Mouse (Mus musculus) lung, postnatal 4 days (tissue): ENCODE results near the gene Pde5a.

Source experiments
- DNase-seq, 2 experiments: peaks; one replicate each; pipeline ENCODE4 v3.0.0; 2021

Gene Pde5a

DNA sequence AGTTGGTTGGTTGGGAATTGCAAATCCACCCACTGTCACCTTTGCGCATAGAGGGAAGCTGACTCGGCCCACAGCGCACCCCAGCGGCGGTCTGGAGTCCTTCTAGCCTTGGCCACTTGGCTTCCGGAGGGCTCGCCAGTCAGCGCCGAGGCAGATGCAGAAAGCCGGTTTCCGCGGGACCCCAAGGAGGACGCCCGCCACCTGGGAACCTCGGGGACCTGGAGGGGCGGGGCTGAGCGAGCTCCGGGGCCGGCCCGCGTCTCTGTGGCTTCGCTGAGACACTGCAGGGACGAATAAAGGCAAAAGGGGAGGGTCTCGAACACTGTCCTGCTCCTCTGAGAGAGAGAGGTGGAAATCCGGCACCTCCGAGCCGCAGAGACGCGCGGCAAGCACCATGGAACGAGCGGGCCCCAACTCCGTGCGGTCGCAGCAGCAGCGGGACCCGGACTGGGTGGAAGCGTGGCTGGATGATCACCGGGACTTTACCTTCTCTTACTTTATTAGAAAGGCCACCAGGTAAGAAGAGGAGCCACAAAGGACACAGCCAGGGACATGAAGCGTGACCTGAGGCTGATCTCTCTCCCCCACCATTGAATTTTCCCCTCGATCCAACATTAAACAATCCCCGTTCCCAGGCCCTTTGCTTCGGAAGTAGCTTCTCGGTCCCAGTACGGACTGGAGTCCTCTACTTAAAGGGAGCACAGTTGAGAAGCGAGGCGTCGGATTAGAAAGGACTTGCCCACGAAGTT lies at the start of gene Pde5a:
TSS of gene Pde5a (plus strand) at position 96 of the 749 bp plus-strand sequence.
- DNase-seq = peak; percentile 91 to 92

DNA sequence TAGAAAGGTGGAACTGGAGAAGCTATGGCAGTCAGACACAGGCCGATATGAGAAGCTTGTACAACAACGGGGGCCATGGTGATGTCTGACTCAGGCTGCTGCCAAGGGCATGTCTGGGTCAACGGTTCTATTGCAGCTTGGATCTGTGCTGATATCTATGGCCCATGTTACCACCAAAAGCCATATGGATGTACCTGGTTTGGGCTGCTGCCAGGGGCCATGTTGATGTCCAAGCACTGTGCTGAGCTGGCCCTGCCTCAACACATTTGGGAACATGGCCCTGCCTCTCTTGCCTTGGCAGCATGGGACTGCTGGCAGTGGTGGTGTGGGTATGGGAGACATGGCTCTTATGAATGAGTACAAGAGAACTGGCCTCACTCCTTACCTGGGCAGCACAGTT lies 47.9 kb upstream of the Pde5a start:
- DNase-seq = no peak

DNA sequence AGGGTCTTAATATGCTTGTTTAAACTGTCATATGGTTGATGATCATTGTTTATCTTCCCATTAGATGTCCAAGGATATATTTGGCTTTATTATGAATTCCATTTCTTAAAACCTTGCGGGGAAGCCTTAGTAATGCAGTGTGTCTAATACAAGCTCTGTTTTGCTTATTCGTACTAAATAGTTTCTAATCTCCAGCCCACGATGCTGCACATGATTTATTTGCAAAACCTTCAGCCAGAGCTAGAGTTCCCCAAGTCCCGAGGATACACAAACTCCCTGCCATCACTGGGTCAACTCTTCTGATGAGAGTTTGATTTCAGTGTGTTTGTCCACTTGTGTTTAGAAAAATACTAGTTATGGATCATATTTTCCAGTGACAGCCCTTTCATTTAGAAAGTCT lies 46.4 kb upstream of the Pde5a start:
- no peak for DNase-seq

DNA sequence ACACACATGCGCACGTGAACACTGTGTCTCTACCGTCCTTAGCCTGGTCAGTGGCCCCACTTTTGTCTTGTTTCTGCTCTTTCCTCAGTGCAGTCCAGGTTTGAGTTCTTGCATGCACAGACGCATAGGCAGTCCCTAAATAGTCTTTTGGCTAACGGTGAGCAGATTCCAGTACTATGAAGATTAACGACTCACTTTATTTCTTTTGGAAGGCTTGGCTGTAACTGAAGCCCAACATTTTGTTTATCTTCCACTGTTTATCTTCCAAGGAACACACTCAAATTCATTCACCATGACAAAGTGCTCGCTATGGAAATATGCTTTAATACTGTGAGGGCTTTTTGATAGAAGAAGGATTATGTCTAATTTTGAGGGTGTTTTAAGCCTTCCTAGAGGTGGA lies 43.9 kb upstream of the Pde5a start:
- DNase-seq = no peak

DNA sequence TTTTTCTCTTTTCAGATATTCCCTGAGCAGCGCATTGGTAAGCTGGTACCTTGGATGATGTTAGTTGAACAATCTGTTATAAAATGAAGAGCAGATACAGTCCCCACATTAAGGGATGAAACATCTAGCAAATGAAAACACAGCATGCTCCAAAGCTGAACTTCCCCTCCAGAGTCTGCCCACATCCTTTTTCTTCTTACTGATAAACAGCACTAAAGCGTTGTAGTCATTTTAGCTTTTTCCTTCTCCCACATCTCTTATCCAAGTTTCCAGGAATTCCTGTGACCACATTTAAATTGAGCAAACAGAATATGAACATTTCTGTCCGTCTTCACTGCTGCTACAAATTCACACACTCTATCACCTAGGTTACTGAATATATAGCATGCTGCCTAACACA lies 35.7 kb upstream of the Pde5a start:
- DNase-seq = no peak

DNA sequence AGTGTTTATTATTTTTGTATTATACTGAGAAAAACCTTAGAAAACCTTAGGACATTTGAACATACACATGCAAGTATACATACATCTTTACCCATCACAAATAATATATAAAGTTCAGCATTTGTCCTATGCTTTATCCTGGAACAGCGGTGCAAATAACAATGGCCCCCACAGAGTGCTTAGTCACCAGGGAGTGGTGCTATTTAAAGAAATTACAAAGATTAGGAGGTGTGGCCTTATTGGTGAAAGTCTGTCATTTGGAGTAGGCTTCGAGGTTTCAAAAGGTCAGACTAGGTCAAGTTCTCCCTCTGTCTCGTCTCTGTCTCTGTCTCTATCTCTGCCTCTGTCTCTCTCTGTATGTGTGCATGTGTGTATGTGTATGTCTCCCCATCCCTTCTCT lies 32.9 kb upstream of the Pde5a start:
- DNase-seq = no peak

DNA sequence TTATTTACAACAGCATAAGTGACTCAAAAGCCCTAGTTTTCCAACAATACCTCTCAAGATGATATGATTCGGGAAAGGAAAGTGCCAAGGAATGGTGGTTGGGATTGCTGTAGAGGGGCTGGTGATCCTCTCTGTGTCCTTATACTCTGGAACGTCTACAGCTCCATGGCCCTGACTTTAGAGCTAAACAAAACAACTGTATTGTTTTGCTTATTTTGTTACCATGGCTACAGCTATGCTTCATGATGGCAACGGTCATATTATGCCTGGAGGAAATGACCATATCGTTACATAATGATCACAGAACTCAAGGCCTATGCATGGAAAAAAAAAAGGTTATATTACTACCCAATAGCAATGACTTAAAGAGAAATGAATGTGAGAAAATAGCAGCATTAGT lies 32.1 kb upstream of the Pde5a start:
- no peak for DNase-seq

DNA sequence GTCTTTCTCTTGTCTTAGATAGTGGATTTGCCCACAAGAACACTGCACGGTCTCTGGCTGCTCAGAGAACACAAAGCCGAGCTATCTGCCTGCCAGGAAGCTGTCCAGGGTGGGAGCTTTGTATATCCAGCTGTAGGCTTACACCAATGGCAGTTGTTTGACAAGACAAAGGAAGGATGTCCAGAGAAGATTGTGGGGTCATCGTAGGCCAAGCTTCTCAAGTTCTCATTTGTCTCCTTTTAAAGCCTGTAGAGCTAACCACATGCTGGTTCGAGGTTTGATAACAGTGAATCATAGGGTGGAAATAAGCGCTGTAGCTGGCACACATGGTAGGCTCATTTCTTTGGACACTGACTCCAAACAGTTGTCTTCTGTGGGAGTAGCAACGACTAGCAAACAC lies 24.5 kb upstream of the Pde5a start:
- DNase-seq = peak; percentile 76 to 90

DNA sequence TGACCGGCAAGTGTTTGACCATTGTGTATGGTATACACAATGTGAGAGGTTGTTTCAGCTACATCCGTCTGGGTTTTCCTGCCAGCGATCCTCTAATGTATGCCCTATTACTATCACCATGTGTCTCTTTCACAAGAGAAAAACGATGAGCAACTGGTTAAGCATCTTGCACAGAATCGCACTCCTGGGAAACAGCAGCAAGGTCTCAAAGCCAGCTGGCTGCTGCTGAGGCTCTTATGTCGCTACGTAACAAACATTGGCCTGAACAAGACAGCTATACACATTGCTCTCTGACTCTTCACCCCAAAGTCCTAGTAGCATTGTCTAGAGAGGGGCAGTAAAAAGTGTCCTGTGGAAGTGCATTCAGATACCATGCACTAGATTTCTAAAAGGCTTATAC lies 23.5 kb upstream of the Pde5a start:
- DNase-seq = peak in 1 of 2 experiments; percentile 38

DNA sequence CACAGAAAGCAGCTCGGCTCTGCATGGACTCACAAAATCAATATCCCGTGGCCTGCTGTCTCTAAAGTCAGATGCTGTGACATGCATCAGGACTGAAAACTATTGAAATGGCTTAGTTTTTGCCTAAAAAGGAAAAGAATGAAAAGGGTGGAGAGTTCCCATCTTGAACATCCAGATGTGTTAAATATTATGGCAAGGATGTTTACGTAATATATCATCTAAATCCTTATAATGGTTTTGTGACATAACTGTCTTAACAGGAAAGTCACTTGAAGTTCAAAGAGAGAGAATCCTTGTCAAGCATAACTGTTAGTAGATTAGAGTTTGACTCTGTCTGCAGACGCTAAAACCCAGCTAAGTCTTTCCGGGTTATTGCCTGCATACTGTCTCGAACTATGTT lies 20.3 kb upstream of the Pde5a start:
- no peak for DNase-seq

DNA sequence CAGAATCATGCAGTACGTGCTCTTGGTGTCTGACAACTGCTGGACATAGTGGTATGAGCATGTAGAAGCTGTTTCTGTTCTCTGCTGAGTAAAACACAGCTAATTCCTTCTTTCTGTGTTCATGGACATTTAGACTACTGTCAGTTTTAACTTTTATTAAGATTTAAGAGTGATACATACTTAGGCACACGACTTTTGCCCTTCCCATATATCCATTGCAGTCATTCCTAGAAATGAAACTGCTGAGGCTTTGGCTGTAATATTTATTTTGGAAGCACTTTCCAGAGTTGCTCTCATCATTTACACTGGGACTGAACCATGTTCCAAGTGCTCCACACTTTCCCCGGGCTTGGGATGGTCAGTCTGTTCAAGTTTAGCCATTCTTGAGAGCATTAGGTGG lies 18.6 kb upstream of the Pde5a start:
- no peak for DNase-seq

DNA sequence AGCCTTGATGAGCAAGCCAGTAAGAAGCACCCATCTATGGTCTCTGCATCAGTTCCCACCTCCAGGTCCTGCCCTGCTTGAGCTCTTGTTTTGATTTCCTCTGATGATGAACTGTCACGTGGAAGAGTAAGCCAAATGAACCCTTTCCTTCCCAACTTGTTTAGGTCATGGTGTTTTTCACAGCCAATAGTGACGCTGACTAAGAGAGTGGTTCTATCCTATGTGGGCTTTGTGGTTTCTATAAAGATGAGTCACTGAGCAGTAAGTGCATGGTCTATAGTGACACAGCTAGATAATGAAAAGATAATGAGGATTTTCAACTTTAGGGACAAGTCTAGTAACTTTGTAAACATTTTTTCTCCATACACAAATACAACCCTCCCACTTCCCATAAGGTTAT lies 10.1 kb upstream of the Pde5a start:
- DNase-seq = no peak

DNA sequence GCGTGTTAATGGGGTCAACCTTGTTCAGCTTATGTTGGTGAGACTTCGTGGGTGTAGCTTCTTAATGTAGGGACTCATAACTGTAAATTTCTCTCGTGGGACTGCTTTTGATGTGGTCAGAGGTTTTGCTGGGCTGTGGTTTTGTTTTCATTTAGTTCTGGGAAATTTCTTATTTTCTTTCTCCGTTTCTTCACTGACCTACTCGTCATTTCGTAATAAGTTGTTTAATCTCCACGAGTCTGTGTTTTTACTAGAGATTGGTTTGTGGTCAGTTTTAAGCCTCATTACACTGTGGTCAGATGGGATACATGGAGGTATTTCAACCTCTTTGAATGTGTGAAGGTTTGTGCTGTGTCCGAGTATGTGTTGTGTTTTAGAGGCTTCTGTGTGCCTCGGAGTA lies 7.2 kb upstream of the Pde5a start:
- no peak for DNase-seq

DNA sequence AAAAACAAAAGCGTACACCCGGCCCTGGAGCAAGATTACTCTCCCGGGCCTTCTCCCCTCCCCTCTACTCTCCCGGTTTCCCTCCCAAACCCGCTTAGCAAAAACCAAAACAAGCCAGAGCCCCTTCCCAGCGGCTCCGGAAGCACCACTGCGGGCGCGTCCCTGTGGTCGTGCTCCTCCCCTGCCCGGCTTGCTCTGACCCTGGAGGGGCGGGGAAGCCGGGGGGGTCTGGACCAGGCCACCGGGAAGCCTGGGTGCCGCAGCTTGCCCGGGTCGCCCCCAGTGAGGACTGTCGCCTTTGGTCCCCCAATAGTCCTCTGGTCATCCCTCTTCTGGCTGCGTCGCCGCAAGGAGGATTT lies 833 bp downstream of the Pde5a start:
- peak; percentile 79 to 89 for DNase-seq

DNA sequence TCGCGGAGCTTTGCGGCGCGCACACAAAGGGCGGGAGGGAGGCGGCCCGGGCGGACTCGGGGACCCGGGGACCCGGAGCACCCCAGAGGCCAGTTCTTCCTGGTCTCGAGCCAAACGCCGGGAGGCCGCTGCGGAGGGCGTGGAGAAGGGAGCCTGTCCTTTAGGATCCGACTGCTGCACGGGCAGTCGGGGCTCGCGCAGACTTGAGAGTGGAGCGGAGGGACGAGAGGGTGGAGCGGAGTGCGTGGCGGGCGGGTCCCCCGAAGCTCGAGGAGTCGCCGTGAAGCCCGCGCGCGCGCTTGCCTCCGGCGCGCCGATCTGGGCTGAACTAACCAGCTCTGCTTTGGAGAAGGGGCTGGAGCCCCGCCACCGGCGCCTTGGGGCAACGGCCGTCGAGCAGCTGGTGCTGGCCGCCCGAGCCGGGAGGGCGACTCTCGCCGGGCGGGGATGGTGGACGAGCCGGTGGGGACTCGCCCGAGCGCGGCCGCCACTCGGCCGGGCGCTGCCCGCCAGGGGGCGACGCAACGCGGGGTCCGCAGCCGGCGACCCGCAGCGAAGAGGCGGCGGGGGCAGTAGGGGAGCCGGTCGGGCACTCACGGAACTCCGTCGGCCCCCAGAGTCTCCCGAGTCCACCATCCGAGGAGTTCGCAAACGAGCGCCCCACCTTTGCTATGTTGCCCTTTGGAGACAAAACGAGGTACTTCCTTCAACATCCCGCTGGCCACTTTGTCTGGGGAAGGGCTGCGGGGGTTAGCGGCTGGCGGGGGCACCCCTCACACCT lies 1.4 kb downstream of the Pde5a start:
- peak; percentile 83 to 87 for DNase-seq

DNA sequence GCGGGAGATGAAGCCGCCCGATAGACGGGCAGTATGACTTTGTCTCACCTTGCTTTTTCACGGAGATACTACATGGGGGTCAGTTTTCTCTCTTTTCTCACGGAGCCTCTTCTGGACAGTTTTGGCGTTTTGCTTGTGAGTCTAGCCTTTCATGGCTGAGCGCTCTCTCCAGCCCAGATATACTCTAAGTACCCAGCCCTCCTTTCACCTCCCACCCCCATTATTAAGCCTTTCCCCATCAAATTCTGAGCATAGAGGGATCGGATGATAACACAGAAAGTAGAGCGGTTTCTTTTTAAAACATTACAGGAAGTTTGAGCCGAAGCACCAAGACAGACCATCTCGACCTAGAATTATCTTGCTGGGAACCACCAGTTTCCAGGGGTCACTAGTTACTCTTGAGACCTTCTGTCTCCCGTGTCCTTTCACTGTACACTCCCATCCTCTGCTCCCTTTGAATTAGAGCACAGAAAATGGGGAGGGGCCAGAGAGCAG lies 2.0 kb downstream of the Pde5a start:
- DNase-seq = no peak

DNA sequence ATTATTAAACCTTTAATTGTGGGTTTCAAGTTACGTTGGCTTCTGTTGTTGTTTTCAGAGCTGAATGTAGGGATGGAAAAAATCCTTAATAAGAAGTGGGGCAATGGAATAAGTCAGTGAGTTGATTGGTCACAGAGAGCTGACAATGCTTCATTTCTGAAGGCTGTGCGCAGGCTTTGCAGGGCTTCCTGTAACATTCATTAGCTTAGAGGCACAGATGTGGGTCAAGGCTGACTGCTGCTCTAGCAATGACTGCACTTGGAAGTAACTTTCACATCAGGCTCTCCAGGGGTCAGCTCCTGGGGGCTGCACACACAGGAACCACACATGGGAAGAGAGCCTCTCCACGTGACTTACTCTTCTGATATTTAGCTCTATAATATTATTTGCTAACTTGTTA lies 5.1 kb downstream of the Pde5a start:
- peak in 1 of 2 experiments; percentile 27 for DNase-seq

DNA sequence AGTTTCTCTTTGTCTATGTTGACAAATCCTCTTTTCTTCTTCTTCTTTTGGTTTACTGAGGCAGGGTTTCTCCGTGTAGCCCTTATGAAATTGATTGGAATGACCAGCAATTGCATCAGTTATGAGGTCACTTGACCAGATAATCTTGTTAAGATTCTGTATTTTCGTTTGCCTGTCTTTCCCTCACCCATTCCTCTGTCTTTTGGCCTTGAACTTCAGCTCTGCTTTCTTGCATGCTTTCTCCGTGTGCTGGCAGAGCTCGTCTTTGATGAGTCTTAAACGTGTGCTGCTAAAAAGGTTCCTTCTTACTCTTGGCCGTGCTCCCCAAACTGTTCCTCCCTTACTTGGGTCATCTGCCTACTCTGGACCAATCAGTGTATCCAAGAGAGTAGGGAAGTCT lies 5.6 kb downstream of the Pde5a start:
- no peak for DNase-seq

DNA sequence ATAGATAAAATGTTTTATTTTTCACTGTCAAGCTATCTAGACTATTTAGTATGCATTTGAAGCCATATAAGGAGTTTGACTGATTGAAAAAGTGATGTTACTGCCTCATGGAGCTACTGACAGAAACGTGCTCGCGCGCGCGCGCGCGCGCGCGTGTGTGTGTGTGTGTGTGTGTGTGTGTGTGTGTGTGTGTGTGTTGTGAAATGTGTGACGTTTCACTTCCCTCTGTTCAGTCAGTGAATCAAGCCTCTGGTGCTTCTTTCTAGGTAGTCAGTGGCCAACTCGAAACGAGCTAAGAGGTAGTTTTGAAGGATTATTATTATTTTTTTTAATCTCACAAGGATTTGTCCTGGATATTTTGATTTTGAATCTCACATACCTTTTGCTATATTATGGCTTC lies 10.7 kb downstream of the Pde5a start:
- no peak for DNase-seq

DNA sequence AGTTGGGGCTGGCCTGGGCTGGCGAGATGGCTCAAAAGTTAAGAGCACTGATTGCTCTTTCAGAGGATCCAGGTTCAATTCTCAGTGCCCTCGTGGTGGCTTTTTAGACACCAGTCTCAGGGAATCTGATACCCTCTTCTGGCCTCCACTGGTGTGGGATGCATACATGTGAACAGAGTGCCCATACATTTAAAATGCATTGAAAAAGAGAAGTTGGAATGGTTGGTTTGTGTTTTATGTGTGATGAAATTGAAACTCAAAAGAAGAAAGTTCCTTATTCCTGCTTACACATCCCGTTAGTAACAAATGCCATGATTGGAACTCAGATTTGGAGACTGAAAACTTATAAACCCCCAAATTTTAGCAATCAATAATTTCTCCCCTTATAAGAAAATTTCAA lies 15.5 kb downstream of the Pde5a start:
- DNase-seq = no peak

DNA sequence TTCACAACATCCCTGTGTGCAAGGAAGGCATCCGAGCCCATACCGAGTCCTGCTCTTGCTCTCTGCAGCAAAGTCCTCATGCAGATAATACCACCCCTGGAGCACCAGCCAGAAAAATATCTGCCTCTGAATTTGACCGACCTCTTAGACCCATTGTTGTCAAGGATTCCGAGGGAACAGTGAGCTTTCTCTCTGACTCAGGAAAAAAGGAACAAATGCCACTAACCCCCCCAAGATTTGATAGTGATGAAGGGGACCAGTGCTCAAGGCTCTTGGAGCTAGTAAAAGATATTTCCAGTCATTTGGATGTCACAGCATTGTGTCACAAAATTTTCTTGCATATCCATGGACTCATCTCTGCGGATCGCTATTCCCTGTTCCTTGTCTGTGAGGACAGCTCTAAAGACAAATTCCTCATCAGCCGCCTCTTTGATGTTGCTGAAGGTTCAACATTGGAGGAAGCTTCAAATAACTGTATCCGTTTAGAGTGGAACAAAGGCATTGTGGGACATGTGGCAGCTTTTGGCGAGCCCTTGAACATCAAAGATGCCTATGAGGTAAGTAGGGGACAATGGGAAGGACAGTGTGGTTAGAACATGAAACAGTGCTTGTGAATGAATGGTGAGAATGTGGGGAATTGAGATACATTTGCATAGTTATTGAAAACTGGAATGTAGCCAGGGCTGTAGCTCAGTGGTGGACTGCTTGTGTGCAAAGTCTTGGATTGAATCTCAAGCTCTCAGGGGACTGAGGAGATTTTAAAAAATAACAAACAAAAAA lies 19.4 kb downstream of the Pde5a start:
- DNase-seq = no peak

DNA sequence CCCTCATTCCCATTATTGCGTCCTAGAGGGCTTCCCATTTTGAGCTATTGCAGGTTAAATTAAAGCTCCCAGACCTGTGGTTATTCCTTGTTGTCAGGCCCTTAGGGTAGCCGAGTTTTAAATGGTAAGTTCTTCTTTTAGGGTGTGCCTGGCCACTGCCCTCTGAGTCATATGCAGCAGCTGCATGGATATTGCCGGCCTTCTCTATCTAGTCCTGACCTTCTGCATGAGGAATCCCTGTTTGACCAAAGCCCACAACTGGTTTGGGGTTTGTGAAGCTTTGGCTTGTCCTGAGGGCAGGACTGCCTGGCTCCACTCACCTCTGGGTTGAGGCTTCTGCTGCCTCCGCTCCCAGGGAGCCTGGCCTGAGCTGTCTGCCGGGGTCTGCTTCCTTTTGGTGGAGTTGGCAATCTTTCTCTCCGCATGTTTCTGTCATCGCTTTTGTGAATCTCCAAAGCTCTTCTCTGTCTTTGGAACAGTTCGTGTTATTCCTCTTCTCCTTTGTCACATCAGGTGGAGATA lies 34.6 kb downstream of the Pde5a start:
- no peak for DNase-seq

DNA sequence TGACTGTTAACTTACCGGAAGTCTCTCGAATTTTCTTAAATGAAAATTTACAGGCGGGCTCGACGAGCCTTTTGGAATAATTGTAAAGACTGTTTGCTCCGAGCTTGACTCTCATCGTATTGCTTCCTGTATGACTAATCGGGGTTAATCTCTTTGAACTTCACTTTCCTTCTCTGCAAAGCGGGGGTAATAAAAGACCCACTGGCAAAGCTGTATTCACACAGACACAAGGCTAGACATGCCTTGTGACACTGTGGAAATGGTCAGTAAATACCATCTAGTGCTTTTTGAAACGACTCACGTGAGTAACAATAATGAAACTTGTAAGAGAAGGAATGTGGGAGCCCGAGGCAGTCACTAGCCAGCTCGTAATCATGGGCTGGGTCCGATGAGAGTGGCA lies 35.0 kb downstream of the Pde5a start:
- DNase-seq = no peak
